In genomic region chr13:59571107-59571506, GRCm38 (mm10) we compare ENCODE assay signal across 16 mouse cellular contexts. TPM values are rescaled to one million over a fixed set of nuclear protein-coding genes. Genes with fewer than 3 reads are reported as not detected.
DNase-seq lines count a peak whose midpoint lies in the region.
"Had no signal": no experiment of that assay in that cellular context is flagged by ENCODE, and none has a peak within 500 bp of the region (broad histone marks: within the 10 kb centered on the region; RNA-seq: fewer than 3 reads in every experiment).

No protein-coding gene starts in this region.

- DNase-seq in heart, adult 11 months = peak; percentile 63
- no peak for DNase-seq in heart, adult 18-20 months
- DNase-seq in retina, postnatal 1 day = peak; percentile 59
- DNase-seq in retina, embryonic 14.5 days (ENCODE audit: low spot score) = no peak
- DNase-seq in retina, postnatal 7 days (ENCODE audit: low read depth, low spot score) = peak; percentile 27
- DNase-seq in adrenal gland, adult 2 months = no peak
- DNase-seq: adrenal gland, adult 8-10 months; adrenal gland, postnatal 10 days; adrenal gland, postnatal 14 days; adrenal gland, postnatal 25 days; adrenal gland, postnatal 36 days; B cell, adult 2 months; cerebellum, adult 11 months; cerebellum, adult 11-12 months; cerebellum, adult 18-20 months; cerebellum, adult 2 months had no signal

RNA-seq across cellular contexts. Expression of gene Agtpbp1, which starts 13.9 kb away (rescaled TPM):
- 100 to 1,000 TPM; 129 to 156 TPM for total RNA-seq in heart, adult 18-20 months (2021)
- 10 to 100 TPM; 38.9 to 45.7 TPM for total RNA-seq in adrenal gland, adult 2 months (2021)
- polyA plus RNA-seq in adrenal gland, adult 2 months (2012; rRNA removed) = 2.9 and 4.3 TPM in 2 replicates

RNA-seq across cellular contexts. Expression of gene Naa35, which starts 14.0 kb away (rescaled TPM):
- 10 to 100 TPM; 91.4 to 92.6 TPM for total RNA-seq in heart, adult 18-20 months (2021)
- 10 to 100 TPM; 52.4 to 63.3 TPM for total RNA-seq in adrenal gland, adult 2 months (2021)
- polyA plus RNA-seq in adrenal gland, adult 2 months (2012; rRNA removed) = 12.4 and 17.6 TPM in 2 replicates

Comparison
In these comparisons a context has a peak if more than half of its experiments do, and no peak if none do; other contexts are left out.
1. DNase-seq: peak in heart, adult 11 months (single experiment), retina, postnatal 1 day (single experiment) and retina, postnatal 7 days (single experiment); none in heart, adult 18-20 months (0 of 2), retina, embryonic 14.5 days (single experiment) and adrenal gland, adult 2 months (single experiment).